Mouse (Mus musculus): Measurements from ENCODE around the gene Cobll1.
"Not testable (repeated sequence)": the region's sequence is repeated elsewhere in the genome, so short reads cannot be mapped to it uniquely, and the experiment has no call there.

Gene Cobll1

DNA sequence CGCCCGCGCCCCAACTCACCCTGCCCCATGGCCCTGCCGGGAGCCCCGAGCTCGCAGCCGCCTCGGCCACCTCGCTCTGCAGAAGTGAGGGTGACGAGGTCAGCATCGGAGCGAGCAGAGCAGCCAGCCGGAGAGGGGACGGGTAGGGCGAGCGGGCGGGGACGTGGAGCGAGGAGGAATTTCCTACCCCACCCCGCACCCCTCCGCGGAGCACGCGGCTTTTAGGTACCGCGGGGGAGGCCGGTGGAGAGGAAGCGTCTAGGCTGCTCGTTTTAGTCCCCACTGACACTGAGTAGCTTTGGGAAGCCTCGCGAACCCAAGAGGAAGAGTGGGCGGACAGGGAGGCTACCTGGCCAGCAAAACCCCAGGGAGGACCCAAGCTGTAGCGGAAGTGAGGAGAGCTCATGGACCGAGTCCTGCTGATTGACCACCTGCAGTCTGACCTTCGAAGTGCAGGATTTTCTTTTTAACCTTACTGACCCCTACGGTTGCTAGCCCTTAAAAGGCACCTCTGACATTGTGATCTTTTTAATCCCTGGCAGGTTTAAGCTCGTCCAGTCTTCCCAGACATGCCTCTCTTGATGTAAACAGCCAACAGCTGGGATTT, at the start of gene Cobll1:
Cobll1 (minus strand) TSS at position 440 of the 607 bp plus-strand sequence.
- DNase-seq: no peak

DNA sequence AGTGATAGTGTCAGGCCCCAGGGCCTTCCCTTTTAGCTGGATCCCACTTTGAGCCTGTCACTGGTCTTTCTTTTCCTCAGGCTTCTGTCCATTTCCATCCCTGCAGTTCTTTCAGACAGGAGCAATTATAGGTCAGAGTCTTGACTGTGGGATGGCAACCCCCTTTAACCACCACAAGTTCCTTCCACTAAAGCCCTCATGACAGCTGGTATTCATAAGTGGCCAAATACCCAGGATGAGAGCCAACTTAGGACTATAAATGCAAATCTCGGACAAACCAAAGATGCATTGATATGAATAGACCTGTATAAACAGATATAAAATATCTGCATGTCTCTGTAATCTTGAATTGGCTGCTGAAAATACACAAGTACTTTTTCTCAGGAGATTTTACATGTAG, 49.5 kb upstream of the Cobll1 start:
- no peak for DNase-seq

DNA sequence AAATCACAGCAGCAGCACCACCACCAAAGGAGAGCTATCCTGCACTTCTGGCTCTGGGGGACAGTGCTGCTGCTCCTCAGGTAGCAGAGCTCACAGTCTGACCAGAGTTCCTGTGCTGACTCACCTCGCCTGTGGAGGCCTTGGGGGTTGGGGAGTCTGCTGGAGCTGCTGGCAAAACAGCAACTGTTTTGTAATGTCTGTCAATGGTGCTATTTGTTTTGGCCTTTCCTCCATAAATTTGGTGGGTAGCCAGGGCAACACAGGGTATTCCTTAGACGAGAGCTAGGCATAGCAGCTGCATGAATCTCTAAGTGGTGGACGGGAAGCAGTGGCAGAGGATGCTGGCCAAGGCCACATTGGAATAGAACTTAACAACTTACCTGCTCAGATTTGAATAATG, 46.2 kb upstream of the Cobll1 start:
- no peak for DNase-seq

DNA sequence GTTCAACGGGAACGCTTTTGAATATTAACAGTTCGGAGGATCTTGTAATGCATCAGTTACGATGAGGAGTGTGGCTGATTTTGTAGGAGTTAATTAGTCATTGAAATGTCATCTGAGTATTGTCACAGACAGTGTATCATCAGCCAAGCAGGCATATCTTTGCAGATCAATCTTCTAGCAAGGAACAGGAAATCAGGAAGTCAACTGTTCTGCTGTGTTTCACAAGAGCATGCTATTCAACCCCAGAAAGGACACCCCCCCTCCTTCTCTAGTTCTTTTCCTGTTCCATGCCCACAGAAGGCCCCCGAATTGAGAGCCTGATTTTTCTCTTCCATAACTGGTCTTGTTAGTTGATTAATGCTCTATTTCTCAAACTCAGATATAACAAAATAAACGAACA, 43.8 kb upstream of the Cobll1 start:
- no peak for DNase-seq

DNA sequence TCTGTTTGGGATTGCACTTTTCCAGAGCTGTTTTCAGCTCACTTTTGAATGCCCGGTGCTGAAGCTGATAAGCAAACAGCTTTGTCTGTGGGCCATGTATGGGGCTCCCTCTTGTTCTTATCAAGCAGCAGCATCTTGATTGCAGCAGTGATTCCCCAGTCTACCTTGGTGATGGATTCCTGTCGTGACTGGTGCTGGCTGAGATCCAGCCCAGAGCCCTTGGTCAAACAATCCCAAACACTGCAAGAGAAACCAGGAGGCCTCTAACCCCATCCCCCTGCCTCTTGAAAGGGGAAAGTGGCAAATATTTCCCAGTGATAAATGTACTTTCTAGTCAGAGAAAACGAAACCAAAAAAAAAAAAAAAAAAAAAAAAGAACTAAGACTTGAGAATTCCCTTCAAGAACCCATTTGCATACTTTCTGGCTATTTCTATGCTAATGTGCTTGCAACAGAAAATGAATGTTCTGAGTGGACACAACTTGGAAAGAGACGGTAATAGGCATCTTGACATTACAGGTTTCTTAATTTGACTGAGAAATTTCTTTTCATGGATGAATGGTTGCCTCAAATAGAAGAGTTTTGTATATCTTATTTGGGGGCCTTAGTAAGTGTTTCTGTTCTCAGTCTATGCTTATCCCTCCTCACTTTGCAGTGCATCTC, 40.0 kb upstream of the Cobll1 start:
- no peak for DNase-seq

DNA sequence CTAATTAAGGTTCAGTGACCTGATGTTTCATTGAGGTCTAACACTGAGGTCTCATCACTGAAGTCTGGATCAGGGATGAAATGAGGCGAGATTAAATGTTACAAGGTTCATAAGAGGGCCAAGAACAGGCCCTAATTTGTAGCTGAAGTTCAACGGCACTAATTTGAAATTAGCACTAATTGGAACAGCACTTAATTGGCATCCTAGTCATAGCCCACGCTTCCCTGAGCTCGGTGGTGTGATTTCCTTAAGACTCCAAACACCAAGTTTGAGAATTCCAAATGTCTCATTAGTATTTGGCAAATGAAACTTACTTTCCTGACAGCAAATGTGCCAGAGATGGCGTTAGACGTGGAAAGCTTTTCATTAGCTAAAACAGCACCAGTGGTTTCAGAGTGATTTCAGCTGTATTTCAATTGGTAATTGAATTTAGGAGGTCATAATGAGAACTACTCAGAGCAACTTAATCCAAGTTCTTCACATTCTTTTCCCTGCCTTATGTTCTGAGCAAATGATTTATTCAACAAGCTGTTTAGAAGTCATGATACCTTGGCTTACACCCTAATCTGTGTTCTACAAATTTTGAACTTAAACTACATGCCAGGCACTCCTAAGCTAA, 36.3 kb upstream of the Cobll1 start:
- DNase-seq: no peak

DNA sequence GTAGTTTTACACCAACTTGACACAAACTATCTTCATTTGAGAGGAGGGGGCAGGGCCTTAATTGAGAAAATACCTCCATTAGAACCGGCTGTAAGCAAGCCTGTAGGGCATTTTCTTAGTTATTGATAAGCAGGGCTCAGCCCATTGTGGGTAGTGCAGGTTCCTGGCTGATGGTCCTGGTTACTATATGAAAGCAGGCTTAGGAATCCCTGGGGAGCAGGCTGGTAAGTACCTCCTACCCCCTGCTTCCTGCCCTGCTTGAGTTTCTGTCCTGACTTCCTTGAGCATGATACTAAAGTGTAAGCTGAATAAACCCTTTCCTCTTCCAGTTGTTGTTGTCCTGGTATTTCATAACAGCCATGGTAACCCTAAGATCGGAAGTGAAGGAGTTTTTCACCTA, 34.7 kb upstream of the Cobll1 start:
- DNase-seq: no peak

DNA sequence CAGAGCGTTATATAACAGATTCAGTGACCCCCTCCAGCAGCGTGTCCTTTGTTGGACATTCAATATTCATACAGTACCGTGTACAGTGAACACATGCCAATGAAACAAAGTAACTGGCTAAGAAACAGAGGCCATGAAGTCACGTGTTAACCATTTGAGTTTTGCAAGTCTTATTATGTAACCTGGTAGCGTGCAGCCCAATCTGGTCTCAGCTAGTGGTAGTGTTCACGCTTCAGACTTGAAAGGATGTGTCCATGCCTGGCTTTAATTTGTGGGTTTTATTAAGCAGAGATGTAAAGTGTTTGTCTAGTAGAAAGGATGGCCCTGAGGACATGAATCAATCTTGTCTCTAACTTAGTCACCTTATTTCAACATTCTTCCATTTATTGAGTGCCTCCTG, 29.5 kb upstream of the Cobll1 start:
- no peak for DNase-seq

DNA sequence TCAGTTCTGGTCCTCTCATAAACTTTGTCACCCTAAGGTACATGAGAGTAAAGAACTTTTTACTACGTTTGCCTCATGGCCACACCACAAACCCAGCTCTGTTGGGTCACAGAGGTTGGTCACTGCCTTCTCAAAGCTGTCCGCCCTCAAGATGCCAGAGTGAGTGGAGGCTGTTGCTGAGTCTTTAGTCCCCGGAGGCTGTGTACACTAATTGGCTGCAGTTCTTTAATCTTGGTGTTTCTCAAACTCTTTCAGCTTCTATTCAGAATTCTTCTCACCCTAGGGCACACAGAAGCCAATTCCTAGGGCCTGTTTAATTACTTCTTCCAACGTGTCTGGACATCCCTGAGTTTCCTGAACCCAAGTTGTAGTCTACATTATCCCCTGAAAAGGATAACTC, 28.6 kb upstream of the Cobll1 start:
- DNase-seq: no peak

DNA sequence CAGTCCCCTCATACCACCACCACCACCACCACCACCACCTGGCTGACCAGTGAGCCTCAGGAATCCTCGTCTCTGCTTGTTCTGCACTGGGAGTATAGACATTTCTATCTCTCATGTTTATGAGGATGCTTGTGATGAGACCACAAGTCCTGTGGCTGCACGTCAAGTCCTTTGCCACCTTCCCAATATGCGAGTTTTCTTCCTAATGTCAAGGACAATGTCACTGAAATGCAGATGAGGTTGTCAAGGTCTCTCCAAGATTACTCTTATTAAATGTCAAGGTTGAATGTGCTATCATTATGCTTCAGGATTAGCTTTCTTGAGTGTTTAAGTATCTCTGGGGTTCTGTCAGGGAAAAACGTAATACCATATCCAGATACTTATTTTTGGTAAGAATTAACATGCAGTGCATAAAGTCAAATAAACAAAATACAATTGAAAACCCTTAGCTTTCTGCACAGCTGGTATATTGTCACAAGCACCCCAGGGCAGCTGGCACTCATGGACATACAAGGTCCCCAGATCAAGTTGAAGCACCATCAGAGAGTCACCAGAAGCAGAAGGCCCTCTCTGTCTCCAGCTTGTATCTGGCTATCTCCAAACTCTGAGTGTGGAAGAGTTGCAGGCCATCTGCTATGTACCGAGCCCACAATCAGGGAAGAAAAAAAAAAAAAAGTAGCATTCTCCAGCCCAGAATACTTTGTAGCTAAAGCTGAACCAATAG, 27.5 kb upstream of the Cobll1 start:
- no peak for DNase-seq

DNA sequence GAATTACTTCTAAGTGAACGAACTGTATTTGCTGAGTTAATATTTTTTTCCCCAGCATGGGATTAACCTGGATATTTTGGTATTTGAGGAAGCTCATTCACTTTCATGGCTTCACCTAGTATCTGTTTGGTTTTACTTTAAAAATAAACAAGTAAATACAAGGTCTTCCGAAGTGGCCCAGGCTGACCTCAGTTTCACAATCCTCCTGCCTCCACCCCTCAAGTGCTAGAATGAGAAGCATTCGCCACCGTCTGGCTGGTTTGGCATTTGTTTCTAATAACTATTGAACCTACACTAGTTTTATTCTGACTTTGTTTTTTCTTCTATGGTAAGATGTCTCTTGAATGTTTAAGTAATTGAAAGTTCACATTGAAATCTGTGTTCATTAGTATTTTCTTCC, 23.0 kb upstream of the Cobll1 start:
- no peak for DNase-seq

DNA sequence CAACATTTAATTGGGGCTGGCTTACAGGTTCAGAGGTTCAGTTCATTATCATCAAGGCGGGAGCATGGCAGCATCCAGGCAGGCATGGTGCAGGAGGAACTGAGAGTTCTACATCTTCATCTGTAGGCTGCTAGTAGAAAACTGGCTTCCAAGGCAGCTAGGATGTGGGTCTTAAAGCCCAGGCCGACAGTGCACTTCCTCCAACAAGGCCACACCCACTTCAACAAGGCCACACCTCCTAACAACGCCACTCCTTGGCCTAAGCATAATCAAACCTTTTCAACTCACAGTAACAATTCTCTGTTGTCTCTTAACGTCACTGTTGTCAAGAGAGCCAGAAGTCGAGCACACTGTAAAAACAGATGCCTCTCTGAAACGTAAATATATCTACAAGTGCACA, 21.6 kb upstream of the Cobll1 start:
- DNase-seq: not testable (repeated sequence)

DNA sequence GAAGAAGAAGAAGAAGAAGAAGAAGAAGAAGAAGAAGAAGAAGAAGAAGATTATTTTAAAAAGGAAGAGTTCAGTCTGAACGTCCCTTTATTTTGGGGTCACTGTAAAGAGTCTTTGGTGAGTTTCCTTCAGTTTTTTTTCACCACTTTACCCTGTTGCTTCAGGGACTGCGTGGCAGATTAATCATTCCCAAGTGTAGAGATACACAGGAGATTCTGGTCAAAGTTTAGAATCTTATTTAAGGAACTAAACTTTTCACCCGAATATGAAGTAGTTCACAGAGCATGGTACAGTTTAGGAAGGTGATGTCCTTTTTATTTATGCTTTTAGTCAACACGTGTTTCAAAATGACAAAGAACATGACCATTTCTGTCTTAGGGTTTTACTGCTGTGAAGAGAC, 21.2 kb upstream of the Cobll1 start:
- no peak for DNase-seq

DNA sequence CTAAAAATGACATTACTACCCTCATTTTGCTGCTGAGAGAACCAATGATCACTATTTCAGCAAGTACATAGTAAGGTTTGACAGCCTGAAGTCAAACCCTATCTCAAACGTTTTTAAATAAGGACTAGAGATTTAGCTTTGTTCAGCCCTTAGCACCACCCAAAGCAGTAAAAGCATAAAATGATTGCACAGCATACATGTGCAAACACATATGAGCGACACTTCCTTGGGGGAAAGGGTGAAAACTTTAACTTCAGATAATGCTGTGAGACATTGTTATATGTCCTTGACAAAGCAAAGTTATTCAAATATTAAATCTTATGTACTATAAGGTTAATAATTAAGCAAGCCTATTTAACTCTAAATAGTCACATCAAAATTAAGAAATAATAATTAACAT, 18.2 kb upstream of the Cobll1 start:
- no peak for DNase-seq

DNA sequence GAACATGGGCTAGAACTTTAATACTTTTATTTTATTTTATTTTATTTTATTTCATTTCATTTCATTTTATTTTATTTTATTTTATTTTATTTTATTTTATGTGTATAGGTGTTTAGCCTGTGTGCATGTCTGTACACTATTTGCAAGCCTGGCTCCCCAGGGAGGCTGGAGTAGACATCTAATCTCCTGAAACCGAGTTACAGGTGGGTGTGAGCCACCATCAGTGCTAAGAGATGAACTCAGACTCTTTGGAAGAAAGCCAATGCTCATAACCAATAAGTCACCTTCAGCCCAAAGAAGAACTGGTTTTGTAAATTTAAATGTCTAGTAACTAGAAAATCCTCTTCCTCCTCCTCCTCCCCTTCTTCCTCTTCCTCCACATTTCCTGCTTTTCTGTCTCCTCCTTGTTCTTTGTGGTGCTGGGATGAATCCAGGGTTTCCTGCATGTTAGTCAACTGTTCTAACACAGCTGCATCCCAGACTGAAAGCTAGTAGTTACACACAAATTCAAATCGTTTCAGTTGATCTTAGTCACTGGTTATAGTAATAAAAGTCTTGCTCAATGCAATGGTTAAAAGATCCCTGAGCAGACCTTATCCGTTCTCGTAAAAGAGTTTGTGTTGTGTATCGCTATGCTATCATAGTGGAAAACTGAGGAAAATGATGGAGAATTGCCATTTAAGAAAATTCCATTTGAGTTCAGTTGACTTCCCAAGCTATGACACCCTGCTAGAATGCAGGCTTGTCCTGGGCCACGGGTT, 17.5 kb upstream of the Cobll1 start:
- DNase-seq: no peak

DNA sequence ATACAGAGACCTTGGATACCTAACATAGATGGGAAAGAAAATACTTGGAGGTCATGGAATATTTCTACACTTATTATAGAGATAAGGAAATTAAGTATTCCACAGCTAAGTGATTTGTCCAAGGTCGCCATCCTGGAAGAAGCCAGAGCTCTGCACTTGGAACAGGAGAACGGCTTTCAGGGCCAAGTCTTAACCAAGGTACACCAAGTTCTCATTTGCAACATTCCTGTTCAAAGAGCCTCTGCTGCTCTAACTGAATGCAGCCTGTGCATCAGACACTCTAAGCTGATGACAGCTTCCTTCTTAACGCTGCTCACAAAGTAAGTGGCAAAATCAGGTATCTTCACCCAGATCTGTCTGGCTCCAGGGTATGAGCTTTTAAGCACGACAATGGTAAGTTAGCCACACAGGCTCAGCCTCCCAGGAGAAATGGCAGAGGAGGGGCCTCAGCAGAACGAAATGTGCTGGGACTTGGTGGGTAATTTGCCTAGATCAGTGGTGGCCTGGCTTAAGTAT, 11.4 kb upstream of the Cobll1 start:
- DNase-seq: no peak

DNA sequence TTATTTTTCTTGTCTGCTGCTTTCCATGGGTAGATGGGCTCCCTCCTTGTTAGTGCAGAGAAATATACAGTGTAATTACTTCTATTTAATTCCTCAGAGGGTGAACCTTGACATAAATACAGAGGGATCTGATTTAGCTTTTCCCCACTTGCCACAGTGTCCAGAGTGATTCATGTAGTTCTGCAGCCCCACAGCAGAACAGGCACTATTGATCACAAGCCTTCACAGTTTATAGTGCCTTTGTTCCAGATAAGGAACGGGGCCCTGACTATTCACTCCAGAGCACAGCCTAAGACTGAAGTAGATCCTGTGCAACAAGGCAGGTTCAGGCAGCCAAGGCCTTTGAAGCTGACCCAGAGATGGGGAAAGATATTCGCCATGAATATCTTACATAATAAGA, 10.4 kb upstream of the Cobll1 start:
- no peak for DNase-seq

DNA sequence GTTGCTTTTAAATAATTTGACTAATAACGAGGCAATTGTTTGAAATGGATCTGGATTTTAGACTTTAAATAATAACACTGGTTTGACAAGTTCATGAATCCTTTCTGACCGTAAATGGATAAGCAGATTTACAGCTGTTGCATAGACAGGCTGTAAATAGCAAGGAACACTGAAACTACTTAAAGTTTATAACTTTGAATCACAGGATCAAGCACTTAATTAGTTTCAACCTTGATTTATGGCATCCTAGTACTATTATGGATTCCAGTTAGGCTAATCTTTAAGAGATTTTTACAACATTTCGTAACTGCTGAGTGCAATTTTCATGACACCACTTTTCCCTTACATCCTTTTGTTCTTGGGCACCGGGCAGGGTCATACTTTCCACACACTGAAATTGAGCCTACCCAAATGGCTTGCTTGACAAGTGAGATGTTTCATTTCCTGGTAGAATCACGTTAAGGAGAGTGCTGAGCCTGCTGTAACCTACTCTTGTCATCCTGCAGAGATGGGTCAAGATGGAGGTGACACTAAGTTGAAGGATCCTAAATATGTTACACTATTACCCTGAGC, 1.1 kb upstream of the Cobll1 start:
- no peak for DNase-seq

DNA sequence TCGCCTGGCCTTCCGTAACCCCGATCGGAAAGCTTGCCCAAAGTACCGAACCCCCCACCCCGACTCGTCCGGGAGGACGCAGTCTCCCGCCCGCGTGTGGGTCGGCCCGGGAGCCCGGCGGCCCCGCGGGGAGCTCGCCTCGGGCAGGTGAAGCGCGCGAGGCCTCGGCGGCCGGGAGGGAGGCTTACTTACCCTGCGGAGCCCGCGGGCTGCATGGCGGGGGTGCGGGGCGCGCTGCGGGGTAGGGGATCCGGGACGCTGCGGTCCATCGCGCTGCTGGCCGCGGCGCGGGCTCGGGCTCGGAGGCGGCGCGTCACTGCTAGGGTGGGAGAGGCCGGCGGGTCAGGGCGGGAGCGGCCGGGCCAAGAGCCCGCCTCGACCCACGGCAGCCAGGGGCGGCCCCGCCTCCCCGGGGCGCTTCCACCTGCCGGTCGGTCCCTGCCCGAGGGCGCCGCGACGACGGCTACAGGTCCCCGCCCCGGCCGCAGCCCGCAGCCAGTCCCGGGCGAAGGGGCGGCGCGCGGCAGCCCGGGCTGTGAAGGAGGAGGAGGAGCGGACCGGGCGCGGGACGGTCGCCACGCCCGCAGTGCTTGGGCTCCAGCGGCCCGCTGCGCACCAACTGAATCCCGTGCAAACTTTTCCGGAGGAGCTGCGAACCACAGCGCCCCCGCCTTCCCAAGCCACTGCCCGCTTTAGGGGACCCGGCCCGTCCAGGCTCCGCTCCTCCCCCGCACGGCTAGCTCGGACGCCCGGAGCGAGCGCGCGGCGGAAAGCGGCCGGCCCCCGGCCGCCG, 836 bp downstream of the Cobll1 start:
- peak; percentile 46 for DNase-seq

DNA sequence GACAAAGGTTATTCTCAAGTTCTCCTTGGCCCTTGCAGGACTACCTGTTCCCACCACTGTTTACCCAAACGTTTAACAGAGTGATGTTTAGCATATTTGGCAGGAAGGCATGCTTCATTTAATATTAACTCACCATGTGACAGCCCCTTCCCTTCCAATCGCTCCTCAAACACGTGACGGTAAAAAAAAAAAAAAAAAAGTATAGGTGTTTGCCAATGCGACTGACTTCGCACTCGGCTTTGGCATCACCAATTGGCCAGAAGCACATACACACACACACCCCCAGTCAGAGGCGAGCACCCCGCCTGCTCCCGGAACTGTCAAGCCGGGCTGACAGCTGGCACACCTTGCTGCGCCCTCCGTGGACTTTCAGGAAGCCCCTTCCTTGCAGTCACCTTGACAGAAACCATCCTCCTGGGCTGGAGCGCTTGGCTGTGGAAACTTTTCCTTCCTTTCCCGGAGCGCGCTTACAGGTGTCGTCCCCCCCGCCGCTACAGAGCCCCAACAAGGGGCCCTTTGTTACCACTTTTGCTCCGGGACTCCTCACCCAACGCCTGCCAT, 1.5 kb downstream of the Cobll1 start:
- peak; percentile 47 for DNase-seq

DNA sequence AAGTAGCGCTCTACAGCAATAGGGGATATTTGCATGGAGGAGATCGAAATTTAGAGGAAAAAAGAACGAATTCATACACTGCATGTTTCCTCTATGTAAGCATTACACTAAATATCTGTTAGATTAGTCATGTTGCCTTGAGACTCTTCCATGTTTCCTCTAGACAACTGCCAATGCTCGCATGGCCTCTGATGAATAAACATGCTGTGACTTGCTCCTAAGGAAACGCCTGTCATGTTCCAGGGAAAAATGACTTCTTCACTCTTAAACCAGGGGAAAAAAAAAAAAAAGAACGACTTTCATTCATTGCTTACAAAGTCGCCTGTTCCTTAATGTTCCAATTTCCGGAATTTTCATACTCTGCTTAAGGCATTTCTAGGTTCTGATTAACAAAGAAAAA, 2.1 kb downstream of the Cobll1 start:
- no peak for DNase-seq
